In genomic region chr13:5302141-5302540, GRCm38 (mm10) we compare ENCODE assay signal across 9 mouse cellular contexts.
DNase-seq lines count a peak whose midpoint lies in the region; ATAC-seq and TF ChIP-seq lines count a peak whose summit lies in the region.
"Had no signal": no experiment of that assay in that cellular context is flagged by ENCODE, and none has a peak within 500 bp of the region (broad histone marks: within the 10 kb centered on the region; RNA-seq: fewer than 3 reads in every experiment).

No protein-coding gene starts in this region.

- H3K9ac ChIP-seq in kidney, embryonic 16.5 days (replicated peaks; ENCODE audit: low read length) = no peak overlapping the region

- TF ChIP-seq CTCF in thymus, adult 2 months (IDR thresholded peaks at IDR 0.05; ENCODE audit: borderline replicate concordance, control insufficient read depth, extremely low read depth, insufficient read depth, low read length, poor library complexity) = no peak

- no peak overlapping the region for H3K4me2 ChIP-seq in kidney, embryonic 16.5 days (replicated peaks; ENCODE audit: low read depth, low read length)

- TF ChIP-seq POLR2A in thymus, adult 2 months (IDR thresholded peaks at IDR 0.05; ENCODE audit: control insufficient read depth, extremely low read depth, insufficient read depth, low read length, poor library complexity) = no peak

- no peak for DNase-seq in kidney, postnatal 10 days
- peak; percentile 1 to 28 for DNase-seq in right cerebral cortex, postnatal 36 days (ENCODE audit: low spot score in 2 of 2)
- DNase-seq in right cerebral cortex, postnatal 4 days = no peak
- peak; percentile 65 for DNase-seq in fibroblast of lung, adult 2 months (ENCODE audit: low read depth)
- peak; percentile 50 for DNase-seq in telencephalon, adult 2 months (ENCODE audit: low read depth, low spot score)
- DNase-seq in cerebellum, adult 11-12 months = no peak
- DNase-seq in thymus, adult 2 months = no peak

- 0 out of 2 replicates have a peak, but pooled peaks have one; percentile 46 for ATAC-seq in kidney, embryonic 16.5 days (ENCODE audit: low FRiP score, low TSS enrichment)
- ATAC-seq: midbrain, embryonic 16.5 days had no signal

- no peaks in the 10 kb centered on the region for H3K9me3 ChIP-seq in kidney, embryonic 16.5 days (ENCODE audit: low read length)

- no peaks in the 10 kb centered on the region for H3K36me3 ChIP-seq in kidney, embryonic 16.5 days (ENCODE audit: insufficient read depth, low read length)
- no peaks in the 10 kb centered on the region for H3K36me3 ChIP-seq in thymus, adult 2 months (ENCODE audit: control insufficient read depth, insufficient read depth, low read length)

- H3K27me3 ChIP-seq in kidney, embryonic 16.5 days (ENCODE audit: insufficient read depth, low read length) = no peaks in the 10 kb centered on the region
- no peaks in the 10 kb centered on the region for H3K27me3 ChIP-seq in thymus, adult 2 months (ENCODE audit: control insufficient read depth, insufficient read depth, low read length)

- WGBS in kidney, embryonic 16.5 days = 37% methylated on average over 1 of the region's 1 CpGs
- 55% methylated on average over 1 of the region's 1 CpGs for WGBS in thymus, adult 2 months

- H3K4me3 ChIP-seq in kidney, embryonic 16.5 days (ENCODE audit: low read length) = no peak overlapping the region
- no peak overlapping the region for H3K4me3 ChIP-seq in thymus, adult 2 months (ENCODE audit: control insufficient read depth, insufficient read depth, low read length)

- no peak overlapping the region for H3K27ac ChIP-seq in kidney, embryonic 16.5 days (ENCODE audit: low read length)
- no peak overlapping the region for H3K27ac ChIP-seq in thymus, adult 2 months (ENCODE audit: control insufficient read depth, insufficient read depth, low read length)

- H3K4me1 ChIP-seq in kidney, embryonic 16.5 days (ENCODE audit: insufficient read depth, low read length) = no peaks in the 10 kb centered on the region
- no peaks in the 10 kb centered on the region for H3K4me1 ChIP-seq in thymus, adult 2 months (replicated peaks; ENCODE audit: control insufficient read depth, insufficient read depth, low read length)

Comparison
In these comparisons a context has a peak if more than half of its experiments do, and no peak if none do; other contexts are left out.
1. DNase-seq: peak in right cerebral cortex, postnatal 36 days (2 of 2), fibroblast of lung, adult 2 months (single experiment) and telencephalon, adult 2 months (single experiment); none in kidney, postnatal 10 days (single experiment), right cerebral cortex, postnatal 4 days (single experiment), cerebellum, adult 11-12 months (single experiment) and thymus, adult 2 months (single experiment).